Mouse (Mus musculus): Measurements from ENCODE around the gene Lpin1. TPM values are rescaled to one million over a fixed set of nuclear protein-coding genes. Genes with fewer than 3 reads are reported as not detected.
A peak's percentile ranks its signal among the peaks of the same experiment; 100 is the strongest.

Lpin1 gene
- polyA plus RNA-seq, 1 experiment from 2014 or later, result 7.3 TPM

GRCm38 (mm10) chr12:16588396-16589042 lies 22.2 kb downstream of the Lpin1 start:
- Histone ChIP-seq H3K4me2 (ENCODE audit: low read depth, low read length, severe bottlenecking) (peak overlapping the region; percentile 84), H3K36me3 (ENCODE audit: control insufficient read depth, insufficient read depth, low read length) (no peaks in the 10 kb centered on the region), H3K27me3 (ENCODE audit: control insufficient read depth, insufficient read depth, low read length) (no peaks in the 10 kb centered on the region), H3K9ac (ENCODE audit: low read length) (peak overlapping the region; percentile 60), H3K9me3 (ENCODE audit: control insufficient read depth, low read length) (no peaks in the 10 kb centered on the region), H3K4me3 (ENCODE audit: low read depth, low read length) (peak overlapping the region; percentile 58), H3K27ac (ENCODE audit: low read depth, low read length) (no peak overlapping the region), H3K4me1 (replicated peaks; ENCODE audit: control insufficient read depth, insufficient read depth, low read length) (peaks cover 16% of the 10 kb centered on the region)
- WGBS, result 27% methylated on average over 7 of the region's 7 CpGs
- DNase-seq (ENCODE audit: low spot score) (no peak), ATAC-seq (replicated peaks; ENCODE audit: low FRiP score) (no peak)

GRCm38 (mm10) chr12:16587767-16588166 lies 23.0 kb downstream of the Lpin1 start:
- no peaks in the 10 kb centered on the region for H3K27me3 ChIP-seq (ENCODE audit: control insufficient read depth, insufficient read depth, low read length)
- H3K36me3 ChIP-seq (ENCODE audit: control insufficient read depth, insufficient read depth, low read length), result no peaks in the 10 kb centered on the region
- H3K4me2 ChIP-seq (ENCODE audit: low read depth, low read length, severe bottlenecking), result no peak overlapping the region
- no peak overlapping the region for H3K4me3 ChIP-seq (ENCODE audit: low read depth, low read length)
- DNase-seq (ENCODE audit: low spot score), result no peak
- H3K4me1 ChIP-seq (replicated peaks; ENCODE audit: control insufficient read depth, insufficient read depth, low read length), result peaks cover 16% of the 10 kb centered on the region
- H3K9ac ChIP-seq (ENCODE audit: low read length), result no peak overlapping the region
- WGBS, result 78% methylated on average over 5 of the region's 5 CpGs
- no peak overlapping the region for H3K27ac ChIP-seq (ENCODE audit: low read depth, low read length)
- no peaks in the 10 kb centered on the region for H3K9me3 ChIP-seq (ENCODE audit: control insufficient read depth, low read length)
- ATAC-seq (replicated peaks; ENCODE audit: low FRiP score), result no peak

- H3K4me2 ChIP-seq (ENCODE audit: low read depth, low read length, severe bottlenecking), result no peak overlapping the region
- DNase-seq (ENCODE audit: low spot score) (no peak), ATAC-seq (replicated peaks; ENCODE audit: low FRiP score) (no peak)
- no peak overlapping the region for H3K27ac ChIP-seq (ENCODE audit: low read depth, low read length)
- no peak overlapping the region for H3K4me3 ChIP-seq (ENCODE audit: low read depth, low read length)
- WGBS, result 68% methylated on average over 2 of the region's 2 CpGs
- H3K9ac ChIP-seq (ENCODE audit: low read length), result no peak overlapping the region
- peaks cover 16% of the 10 kb centered on the region for H3K4me1 ChIP-seq (replicated peaks; ENCODE audit: control insufficient read depth, insufficient read depth, low read length)
- no peaks in the 10 kb centered on the region for H3K27me3 ChIP-seq (ENCODE audit: control insufficient read depth, insufficient read depth, low read length)
- no peaks in the 10 kb centered on the region for H3K9me3 ChIP-seq (ENCODE audit: control insufficient read depth, low read length)
- no peaks in the 10 kb centered on the region for H3K36me3 ChIP-seq (ENCODE audit: control insufficient read depth, insufficient read depth, low read length)
These were observed 23.7 kb downstream of the Lpin1 start for GRCm38 (mm10) chr12:16587111-16587510.

- Histone ChIP-seq H3K4me1 (replicated peaks; ENCODE audit: control insufficient read depth, insufficient read depth, low read length) (peaks cover 6% of the 10 kb centered on the region), H3K9ac (ENCODE audit: low read length) (no peak overlapping the region), H3K27me3 (ENCODE audit: control insufficient read depth, insufficient read depth, low read length) (no peaks in the 10 kb centered on the region), H3K4me2 (ENCODE audit: low read depth, low read length, severe bottlenecking) (no peak overlapping the region), H3K27ac (ENCODE audit: low read depth, low read length) (no peak overlapping the region), H3K9me3 (ENCODE audit: control insufficient read depth, low read length) (no peaks in the 10 kb centered on the region), H3K36me3 (ENCODE audit: control insufficient read depth, insufficient read depth, low read length) (no peaks in the 10 kb centered on the region), H3K4me3 (ENCODE audit: low read depth, low read length) (no peak overlapping the region)
- WGBS, result 87% methylated on average over 3 of the region's 3 CpGs
- ATAC-seq (replicated peaks; ENCODE audit: low FRiP score) (no peak), DNase-seq (ENCODE audit: low spot score) (no peak)
These were observed 25.8 kb downstream of the Lpin1 start for GRCm38 (mm10) chr12:16584964-16585363.

- Histone ChIP-seq H3K9me3 (ENCODE audit: control insufficient read depth, low read length) (no peaks in the 10 kb centered on the region), H3K27me3 (ENCODE audit: control insufficient read depth, insufficient read depth, low read length) (no peaks in the 10 kb centered on the region), H3K27ac (ENCODE audit: low read depth, low read length) (no peak overlapping the region), H3K4me2 (ENCODE audit: low read depth, low read length, severe bottlenecking) (no peak overlapping the region), H3K9ac (ENCODE audit: low read length) (no peak overlapping the region), H3K4me3 (ENCODE audit: low read depth, low read length) (no peak overlapping the region), H3K4me1 (replicated peaks; ENCODE audit: control insufficient read depth, insufficient read depth, low read length) (peaks cover 5% of the 10 kb centered on the region), H3K36me3 (ENCODE audit: control insufficient read depth, insufficient read depth, low read length) (no peaks in the 10 kb centered on the region)
- ATAC-seq (replicated peaks; ENCODE audit: low FRiP score) (no peak), DNase-seq (ENCODE audit: low spot score) (no peak)
- 21% methylated on average over 14 of the region's 14 CpGs for WGBS
These were observed 26.6 kb downstream of the Lpin1 start for GRCm38 (mm10) chr12:16584035-16584682.

- Histone ChIP-seq H3K4me2 (ENCODE audit: low read depth, low read length, severe bottlenecking) (no peak overlapping the region), H3K27me3 (ENCODE audit: control insufficient read depth, insufficient read depth, low read length) (no peaks in the 10 kb centered on the region), H3K9me3 (ENCODE audit: control insufficient read depth, low read length) (no peaks in the 10 kb centered on the region), H3K9ac (ENCODE audit: low read length) (no peak overlapping the region), H3K4me1 (replicated peaks; ENCODE audit: control insufficient read depth, insufficient read depth, low read length) (no peaks in the 10 kb centered on the region), H3K36me3 (ENCODE audit: control insufficient read depth, insufficient read depth, low read length) (no peaks in the 10 kb centered on the region), H3K27ac (ENCODE audit: low read depth, low read length) (no peak overlapping the region), H3K4me3 (ENCODE audit: low read depth, low read length) (no peak overlapping the region)
- no peak for ATAC-seq (replicated peaks; ENCODE audit: low FRiP score)
- WGBS, result 90% methylated on average over 3 of the region's 3 CpGs
- DNase-seq (ENCODE audit: low spot score), result no peak
These were observed 27.5 kb downstream of the Lpin1 start for GRCm38 (mm10) chr12:16583313-16583712.

GRCm38 (mm10) chr12:16580306-16580705 lies 30.5 kb downstream of the Lpin1 start:
- H3K9ac ChIP-seq (ENCODE audit: low read length), result no peak overlapping the region
- no peak for ATAC-seq (replicated peaks; ENCODE audit: low FRiP score)
- H3K4me3 ChIP-seq (ENCODE audit: low read depth, low read length), result no peak overlapping the region
- no peaks in the 10 kb centered on the region for H3K9me3 ChIP-seq (ENCODE audit: control insufficient read depth, low read length)
- no peaks in the 10 kb centered on the region for H3K36me3 ChIP-seq (ENCODE audit: control insufficient read depth, insufficient read depth, low read length)
- no peak overlapping the region for H3K4me2 ChIP-seq (ENCODE audit: low read depth, low read length, severe bottlenecking)
- WGBS, result 69% methylated on average over 9 of the region's 9 CpGs
- H3K4me1 ChIP-seq (replicated peaks; ENCODE audit: control insufficient read depth, insufficient read depth, low read length), result no peaks in the 10 kb centered on the region
- no peak overlapping the region for H3K27ac ChIP-seq (ENCODE audit: low read depth, low read length)
- H3K27me3 ChIP-seq (ENCODE audit: control insufficient read depth, insufficient read depth, low read length), result no peaks in the 10 kb centered on the region
- no peak for DNase-seq (ENCODE audit: low spot score)

GRCm38 (mm10) chr12:16577665-16578233 lies 33.0 kb downstream of the Lpin1 start:
- 79% methylated on average over 9 of the region's 9 CpGs for WGBS
- ATAC-seq (replicated peaks; ENCODE audit: low FRiP score), result no peak
- no peak overlapping the region for H3K9ac ChIP-seq (ENCODE audit: low read length)

More at GRCm38 (mm10) chr12:16577665-16578233, 33.0 kb downstream of the Lpin1 start:
- Histone ChIP-seq H3K4me2 (ENCODE audit: low read depth, low read length, severe bottlenecking) (no peak overlapping the region), H3K4me1 (replicated peaks; ENCODE audit: control insufficient read depth, insufficient read depth, low read length) (no peaks in the 10 kb centered on the region), H3K27ac (ENCODE audit: low read depth, low read length) (no peak overlapping the region), H3K27me3 (ENCODE audit: control insufficient read depth, insufficient read depth, low read length) (no peaks in the 10 kb centered on the region), H3K36me3 (ENCODE audit: control insufficient read depth, insufficient read depth, low read length) (no peaks in the 10 kb centered on the region), H3K4me3 (ENCODE audit: low read depth, low read length) (no peak overlapping the region), H3K9me3 (ENCODE audit: control insufficient read depth, low read length) (no peaks in the 10 kb centered on the region)
- DNase-seq (ENCODE audit: low spot score), result no peak
